Mouse (Mus musculus): Measurements from ENCODE around the gene Gm49380.

Gm49380 gene

DNA sequence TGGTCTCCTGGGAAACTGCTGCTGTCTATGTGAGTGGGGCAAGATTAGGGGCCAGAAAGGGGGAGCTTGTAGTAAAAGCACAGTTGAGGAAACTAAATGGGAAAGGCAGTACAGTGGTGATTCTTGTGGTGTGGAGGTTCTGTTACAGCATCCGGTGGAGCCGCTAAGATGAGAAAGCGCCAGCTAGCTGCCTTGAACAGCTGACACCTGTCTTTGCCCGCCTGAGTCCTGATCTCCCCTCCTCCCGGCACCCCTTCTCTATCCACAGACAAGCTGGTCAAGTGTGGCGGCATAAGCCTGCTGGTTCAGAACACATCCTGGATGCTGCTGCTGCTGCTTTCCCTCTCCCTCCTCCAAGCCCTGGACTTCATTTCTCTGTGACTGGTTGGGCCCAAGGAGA lies 66.2 kb downstream of the Gm49380 start:
- DNase-seq (ENCODE audit: low spot score): no peak

DNA sequence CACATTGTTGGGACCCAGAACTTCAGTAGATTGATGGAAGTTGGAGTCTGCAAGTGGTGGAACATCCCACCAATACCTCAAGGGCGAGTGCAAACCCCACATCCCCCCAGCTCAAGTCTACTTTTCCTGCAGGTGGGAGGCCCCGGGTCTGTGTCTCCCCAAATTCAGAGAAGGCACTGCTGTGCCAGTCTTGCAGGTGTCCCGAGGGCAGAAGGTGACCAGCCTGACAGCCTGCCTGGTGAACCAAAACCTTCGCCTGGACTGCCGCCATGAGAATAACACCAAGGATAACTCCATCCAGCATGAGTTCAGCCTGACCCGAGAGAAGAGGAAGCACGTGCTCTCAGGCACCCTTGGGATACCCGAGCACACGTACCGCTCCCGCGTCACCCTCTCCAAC lies 66.9 kb downstream of the Gm49380 start:
- no peak for DNase-seq (ENCODE audit: low spot score)

DNA sequence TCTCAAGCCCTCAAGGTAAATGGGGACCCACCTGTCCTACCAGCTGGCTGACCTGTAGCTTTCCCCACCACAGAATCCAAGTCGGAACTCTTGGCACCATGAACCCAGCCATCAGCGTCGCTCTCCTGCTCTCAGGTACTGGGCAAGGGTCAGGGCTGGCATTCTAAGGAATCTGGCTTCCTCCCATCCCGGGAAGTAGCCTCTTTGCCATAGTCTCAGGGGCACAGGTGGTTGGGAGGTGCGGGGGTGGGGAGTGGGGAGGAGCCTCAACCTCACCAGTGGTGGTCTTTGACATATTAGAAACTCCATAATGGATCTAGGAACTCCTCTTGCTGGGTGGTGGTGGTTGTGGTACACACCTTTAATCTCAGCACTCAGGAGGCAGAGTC lies 67.4 kb downstream of the Gm49380 start:
- DNase-seq (ENCODE audit: low spot score): no peak

DNA sequence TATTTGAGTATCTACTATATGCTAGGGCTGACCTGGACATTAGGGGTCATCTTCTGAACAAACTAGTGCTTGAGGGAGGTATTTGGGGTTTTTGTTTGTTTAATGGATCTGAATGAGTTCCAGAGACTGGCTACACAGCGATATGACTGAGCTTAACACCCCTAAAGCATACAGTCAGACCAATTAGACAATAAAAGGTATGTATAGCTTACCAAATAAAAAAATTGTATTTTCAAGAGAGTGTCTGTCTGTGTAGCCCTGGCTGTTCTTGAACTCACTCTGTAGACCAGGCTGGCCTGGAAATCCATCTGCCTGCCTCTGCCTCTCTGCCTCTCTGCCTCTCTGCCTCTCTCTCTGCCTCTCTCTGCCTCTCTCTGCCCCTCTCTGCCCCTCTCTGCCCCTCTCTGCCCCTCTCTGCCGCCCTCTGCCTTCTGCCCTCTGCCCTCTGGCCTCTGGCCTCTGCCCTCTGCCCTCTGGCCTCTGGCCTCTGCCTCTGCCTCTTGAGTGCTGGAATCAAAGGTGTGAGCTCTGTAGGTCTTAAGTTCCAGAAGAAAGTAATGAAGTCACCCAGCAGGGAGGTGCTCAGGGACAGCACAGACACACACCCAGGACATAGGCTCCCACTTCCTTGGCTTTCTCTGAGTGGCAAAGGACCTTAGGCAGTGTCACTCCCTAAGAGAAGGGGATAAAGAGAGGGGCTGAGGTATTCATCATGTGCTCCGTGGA lies 68.0 kb downstream of the Gm49380 start:
- DNase-seq (ENCODE audit: low spot score): no peak

DNA sequence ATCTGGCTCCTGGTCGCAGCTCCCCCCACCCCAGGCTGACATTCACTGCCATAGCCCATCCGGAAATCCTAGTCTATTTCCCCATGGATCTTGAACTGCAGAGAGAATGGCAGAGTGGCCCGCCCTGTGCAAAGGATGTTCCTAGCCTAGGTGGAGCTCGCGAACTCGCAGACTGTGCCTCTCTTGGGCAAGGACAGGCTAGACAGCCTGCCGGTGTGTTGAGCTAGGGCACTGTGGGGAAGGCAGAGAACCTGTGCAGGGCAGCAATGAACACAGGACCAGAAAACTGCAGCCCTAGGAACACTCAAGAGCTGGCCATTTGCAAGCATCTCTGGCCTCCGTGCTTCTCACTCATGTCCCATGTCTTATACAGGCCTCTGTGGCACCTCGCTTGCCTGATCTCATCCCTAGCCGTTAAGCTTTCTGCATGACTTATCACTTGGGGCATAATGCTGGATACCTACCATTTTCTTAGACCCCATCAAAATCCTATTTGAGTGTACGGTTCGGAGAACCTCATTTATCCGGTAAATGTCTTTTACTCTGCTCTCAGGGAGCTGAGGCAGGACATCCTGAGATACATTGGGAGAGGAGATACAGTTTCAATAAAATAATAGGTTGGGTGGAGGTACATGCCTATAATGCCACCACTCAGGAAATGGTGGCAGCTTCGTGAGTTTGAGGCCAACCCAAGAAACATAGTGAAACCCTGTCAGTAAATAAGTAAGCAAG lies 68.7 kb downstream of the Gm49380 start:
- no peak for DNase-seq (ENCODE audit: low spot score)

DNA sequence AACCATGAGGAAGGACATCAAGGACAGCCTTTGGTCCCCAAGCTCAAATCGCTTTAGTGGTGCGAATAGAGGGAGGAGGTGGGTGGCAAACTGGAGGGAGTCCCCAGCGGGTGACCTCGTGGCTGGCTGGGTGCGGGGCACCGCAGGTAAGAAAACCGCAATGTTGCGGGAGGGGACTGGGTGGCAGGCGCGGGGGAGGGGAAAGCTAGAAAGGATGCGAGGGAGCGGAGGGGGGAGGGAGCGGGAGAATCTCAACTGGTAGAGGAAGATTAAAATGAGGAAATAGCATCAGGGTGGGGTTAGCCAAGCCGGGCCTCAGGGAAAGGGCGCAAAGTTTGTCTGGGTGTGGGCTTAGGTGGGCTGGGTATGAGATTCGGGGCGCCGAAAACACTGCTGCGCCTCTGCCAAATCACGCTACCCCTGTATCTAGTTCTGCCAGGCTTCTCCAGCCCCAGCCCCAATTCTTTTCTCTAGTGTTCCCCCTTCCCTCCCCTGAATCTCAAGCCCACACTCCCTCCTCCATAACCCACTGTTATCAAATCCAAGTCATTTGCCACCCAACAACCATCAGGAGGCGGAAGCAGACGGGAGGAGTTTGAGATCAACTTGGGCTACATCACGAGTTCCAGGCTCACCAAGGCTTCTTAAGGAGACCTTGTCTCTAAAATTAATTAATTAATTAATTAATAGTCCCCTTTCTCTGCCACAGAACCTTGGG lies 69.4 kb downstream of the Gm49380 start:
- no peak for DNase-seq (ENCODE audit: low spot score)

DNA sequence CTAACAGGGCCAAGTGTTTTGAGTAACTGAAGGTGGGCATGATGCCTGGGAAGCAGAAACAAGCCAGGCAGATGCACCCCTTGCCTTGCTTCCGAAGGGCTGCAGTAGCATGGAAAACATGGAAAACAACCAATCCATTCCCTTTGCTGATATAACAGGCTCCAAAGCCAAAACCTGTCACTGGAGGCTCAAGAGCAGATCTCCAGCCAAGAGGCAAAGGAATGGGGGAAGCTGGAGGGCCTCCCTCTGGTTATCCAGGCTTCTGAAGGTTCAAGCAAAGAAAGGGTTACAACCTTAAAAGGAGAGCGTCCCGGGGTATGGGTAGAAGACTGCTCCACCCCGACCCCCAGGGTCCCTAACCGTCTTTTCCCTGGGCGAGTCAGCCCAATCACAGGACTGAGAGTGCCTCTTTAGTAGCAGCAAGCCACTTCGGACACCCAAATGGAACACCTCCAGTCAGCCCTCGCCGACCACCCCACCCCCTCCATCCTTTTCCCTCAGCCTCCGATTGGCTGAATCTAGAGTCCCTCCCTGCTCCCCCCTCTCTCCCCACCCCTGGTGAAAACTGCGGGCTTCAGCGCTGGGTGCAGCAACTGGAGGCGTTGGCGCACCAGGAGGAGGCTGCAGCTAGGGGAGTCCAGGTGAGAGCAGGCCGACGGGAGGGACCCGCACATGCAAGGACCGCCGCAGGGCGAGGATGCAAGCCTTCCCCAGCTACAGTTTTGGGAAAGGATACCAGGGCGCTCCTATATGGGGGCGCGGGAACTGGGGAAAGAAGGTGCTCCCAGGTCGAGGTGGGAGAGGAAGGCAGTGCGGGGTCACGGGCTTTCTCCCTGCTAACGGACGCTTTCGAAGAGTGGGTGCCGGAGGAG lies 70.2 kb downstream of the Gm49380 start, which contains the start of gene Thy1:
Gene Thy1, plus strand, starts transcription at position 549 of the 872 bp plus-strand sequence.
- no peak for DNase-seq (ENCODE audit: low spot score)

DNA sequence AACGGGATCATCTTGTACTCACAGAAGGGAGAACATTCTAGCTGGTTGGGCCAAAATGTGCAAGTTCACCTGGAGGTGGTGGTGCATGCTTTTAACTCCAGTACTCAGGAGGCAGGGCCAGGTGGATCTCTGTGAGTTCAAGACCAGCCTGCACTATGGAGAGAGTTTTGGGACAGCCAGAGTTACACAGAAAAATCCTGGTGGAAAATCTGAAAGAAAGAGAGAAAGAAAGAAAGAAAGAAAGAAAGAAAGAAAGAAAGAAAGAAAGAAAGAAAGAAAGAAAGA lies 71.0 kb downstream of the Gm49380 start:
- no peak for DNase-seq (ENCODE audit: low spot score)

DNA sequence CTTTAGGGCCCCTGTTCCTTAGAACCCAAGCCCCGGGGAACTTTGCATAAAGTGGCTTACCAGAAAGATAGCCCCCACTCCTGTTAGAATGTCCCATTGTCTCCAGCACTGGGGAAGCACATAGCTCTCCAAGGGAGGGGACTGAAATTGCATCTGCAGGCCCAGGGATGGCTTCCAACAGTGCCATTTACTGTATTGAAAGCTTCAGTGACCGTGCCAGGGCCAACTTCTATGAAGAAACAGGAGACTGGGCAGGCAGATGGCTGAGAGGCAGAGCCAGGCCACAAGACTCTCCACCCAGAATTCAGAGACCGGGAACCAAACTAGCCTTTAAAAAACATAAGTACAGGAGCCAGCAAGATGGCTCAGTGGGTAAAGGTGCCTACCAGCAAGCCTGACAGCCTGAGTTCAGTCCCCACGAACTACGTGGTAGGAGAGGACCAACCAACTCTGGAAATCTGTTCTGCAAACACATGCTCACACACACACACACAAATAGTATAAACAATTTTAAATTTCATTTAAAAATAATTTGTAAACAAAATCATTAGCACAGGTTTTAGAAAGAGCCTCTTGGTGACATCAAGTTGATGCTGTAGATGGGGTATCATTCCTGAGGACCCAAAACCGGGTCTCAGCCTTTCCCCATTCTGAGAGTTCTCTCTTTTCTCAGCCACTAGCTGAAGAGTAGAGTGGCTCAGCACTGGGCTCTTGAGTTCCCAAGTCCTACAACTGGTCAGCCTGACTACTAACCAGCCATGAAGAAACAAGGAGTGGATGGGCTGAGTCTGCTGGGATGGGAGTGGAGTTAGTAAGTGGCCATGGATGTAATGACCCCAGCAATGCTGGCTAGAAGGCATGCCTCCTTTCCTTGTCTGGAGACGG lies 71.5 kb downstream of the Gm49380 start:
- DNase-seq (ENCODE audit: low spot score): no peak

DNA sequence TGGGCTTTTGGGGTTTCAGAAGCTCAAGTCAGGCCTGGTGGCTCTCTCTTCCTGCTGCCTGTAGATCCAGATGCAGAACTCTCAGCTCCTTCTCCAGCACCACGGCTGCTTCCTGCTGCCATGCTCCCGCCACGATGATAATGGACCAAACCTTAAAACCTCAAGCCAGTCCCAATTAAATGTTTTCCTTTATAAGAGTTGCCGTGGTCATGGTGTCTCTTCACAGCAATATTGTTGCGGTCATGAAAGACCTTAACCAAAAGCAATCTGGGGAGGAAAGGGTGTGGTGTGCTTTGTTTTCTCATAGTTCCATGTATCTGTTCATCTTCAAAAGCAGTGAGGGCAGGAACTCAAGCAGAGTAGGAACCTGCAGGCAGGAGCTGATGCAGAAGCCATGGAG lies 76.2 kb downstream of the Gm49380 start:
- no peak for DNase-seq (ENCODE audit: low spot score)

DNA sequence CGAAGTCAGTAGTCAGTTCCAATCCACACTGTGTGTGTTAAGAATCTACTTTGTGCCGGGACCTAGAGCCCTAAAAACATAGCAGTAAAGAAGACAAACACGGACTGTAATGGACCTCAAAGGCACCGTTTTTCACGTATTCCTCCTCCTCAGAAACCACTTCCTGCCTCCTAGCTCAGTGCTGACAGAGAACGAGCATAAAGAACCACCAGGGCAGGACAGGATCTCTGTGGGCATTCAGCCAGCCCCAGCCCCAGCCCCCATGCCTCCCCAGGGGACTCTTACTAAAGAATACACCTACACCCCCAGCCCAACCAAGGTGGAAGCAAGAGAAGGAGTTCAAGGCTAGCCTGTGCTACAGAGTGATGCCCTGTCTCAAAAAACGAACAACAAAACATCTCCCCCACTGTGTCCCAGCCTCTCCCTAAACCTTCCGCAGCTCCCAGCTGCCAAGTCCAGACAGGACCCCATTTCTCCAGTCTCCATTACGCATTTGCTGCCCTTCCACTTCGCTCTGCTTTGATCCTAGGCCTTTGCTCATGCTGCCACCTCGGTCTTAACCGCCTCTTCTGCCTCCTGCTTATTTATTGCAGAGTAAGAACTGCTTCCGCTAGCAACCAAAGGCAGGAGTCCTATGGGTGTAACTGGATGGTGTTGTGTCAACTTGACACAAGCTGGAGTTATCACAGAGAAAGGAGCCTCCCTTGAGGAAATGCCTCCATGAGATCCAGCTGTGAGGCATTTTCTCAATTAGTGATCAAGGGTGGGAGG lies 79.2 kb downstream of the Gm49380 start:
- DNase-seq (ENCODE audit: low spot score): no peak

DNA sequence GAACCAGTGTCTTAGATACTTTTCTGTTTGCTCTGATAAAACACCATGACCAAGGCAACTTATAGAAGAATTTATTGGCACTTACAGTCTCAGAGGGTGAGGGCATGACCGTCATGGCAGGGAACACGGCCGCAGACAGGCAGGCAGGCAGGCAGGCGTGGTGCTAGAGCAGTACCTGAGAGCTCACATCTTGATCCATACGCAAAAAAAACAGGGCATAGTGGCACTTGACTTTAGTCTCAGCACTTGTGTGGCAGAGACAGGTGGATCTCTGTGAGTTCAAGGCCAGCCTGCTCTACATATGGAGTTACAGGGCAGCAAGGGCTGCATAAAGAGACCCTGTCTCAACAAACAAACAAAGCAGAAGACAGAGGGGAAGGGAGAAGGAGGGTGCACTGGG lies 80.0 kb downstream of the Gm49380 start:
- DNase-seq (ENCODE audit: low spot score): no peak

DNA sequence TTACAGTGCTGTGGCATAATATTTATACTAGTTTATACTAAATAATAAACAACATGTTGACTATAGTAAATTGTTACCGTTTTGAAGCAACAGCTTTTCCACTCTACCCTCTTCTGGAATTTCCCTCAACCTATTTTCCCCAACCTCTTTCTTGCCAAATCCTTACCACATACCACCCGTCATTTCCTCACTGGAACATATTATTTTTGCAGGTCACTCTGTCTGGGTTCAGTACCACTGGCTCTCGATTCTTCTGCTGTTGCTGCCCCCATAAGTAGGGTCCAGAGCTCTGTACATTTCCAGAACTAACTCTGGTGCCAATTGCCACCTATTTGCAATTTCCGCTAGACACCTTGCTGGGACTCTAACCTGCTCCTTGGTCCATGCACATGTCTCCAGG lies 81.4 kb downstream of the Gm49380 start:
- DNase-seq (ENCODE audit: low spot score): no peak

DNA sequence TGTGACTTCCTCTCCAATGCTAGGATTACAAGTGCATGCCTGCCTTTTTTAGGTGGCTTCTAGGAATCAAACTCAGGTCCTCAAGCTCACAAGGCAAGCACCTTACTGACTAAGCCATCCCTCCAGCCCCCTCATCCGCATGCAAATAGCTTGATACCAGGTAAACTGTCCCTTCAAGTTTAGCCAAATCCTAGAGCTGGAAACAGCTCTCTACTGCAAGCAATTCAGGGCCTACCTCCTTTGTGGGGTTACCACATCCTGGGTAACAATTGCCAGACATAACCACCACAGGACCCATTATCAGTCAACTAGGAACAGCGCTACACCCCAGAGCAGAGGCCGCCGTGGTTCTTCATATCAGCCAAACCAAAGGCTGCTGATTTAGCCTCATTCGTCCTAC lies 82.2 kb downstream of the Gm49380 start:
- no peak for DNase-seq (ENCODE audit: low spot score)

DNA sequence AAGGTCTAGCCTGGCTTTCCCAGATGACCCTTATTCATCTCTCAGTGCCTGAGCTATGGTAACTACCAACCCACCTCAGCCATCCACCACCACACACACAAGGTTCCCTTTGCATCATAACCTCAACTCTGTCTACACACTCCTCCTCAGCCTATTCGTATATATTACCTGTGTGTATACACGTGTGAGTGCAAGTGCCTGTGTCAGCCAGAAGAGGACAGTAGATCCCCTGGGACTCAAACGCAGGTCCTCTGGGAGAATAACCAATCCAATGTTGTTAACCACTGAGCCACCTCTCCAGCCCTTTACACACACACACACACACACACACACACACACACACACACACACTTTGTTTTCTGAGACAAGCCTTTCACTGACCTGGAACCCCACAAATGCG lies 82.7 kb downstream of the Gm49380 start:
- DNase-seq (ENCODE audit: low spot score): no peak

DNA sequence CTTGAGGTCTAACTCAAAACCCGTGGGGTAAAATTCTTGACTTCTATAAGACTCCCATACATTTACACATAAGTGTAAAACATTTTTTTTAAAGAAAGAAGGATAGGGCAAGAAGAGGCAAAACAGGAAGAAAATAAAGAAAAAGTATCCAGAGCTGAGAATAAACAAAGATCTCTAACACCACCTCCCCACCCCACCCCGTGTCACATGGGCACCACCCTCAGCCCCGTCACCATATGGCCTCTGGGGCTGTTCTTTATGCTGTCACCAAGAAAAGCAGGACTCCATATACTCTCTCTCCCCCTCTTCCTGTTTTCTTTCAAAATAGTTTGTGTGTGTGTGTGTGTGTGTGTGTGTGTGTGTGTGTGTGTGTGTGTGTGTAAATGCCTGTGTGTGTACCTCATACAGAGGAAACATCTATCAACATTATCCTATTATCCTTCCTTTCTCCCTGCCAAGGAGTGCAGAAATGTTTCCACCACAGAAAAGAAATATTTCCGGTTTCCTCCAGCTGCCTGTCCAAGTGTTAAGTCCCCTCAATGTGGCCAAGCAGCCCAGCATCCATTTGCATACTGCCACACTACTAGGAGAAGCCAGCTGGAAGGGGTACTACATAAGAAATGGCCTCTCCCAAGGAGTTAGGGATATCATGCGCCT lies 83.6 kb downstream of the Gm49380 start:
- DNase-seq (ENCODE audit: low spot score): no peak

DNA sequence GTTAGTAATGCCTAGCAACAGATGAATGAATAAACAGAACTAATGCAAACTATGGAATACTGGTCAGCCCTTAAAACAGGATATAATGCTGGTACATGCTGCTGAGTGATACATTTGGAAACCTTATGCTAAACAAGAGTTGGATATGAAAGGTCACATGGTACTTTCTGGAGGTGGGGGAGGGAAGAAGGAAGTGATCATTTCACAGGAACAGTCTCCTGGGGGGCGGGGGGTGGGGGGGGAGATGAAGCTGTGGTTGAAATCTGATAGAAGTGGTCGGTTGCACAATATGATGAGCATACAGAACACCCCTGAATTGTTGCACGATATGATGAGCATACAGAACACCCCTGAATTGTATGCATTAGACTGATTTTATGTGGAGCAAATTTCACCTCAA lies 89.2 kb downstream of the Gm49380 start:
- no peak for DNase-seq (ENCODE audit: low spot score)

DNA sequence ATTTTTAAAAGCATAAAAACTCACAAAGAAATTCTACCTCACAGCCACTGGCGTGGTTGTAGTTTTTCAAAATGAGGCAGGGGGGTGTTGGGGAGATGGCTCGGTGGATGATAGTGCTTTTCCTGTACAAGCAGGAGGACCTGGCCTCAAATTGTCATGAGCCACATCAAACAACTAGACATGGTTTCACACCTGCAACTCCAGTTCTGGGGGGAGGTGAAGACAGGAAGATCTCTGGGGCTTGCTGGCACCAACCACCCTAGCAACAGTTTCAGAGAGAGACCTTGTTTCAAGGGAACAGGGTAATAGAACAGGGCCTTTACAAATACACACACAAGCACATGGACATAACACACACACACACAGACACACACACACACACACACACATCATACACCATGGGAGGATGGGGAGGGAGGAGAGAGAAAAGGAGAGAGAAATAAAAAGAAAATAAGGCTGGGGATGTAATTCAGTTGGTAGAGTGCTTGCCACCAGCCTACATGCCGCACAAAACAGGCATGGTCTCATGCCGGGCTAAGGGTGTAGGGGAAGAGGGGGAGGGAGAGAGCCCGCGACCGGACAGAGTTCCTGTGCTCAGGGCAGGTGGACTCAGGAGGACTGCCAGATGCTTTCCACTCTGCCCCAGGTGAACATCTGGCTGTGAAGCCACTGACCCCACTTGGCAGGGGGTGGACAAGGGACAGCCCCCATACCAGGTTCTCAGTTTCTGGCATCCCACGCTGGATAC lies 91.0 kb downstream of the Gm49380 start:
- DNase-seq (ENCODE audit: low spot score): no peak

DNA sequence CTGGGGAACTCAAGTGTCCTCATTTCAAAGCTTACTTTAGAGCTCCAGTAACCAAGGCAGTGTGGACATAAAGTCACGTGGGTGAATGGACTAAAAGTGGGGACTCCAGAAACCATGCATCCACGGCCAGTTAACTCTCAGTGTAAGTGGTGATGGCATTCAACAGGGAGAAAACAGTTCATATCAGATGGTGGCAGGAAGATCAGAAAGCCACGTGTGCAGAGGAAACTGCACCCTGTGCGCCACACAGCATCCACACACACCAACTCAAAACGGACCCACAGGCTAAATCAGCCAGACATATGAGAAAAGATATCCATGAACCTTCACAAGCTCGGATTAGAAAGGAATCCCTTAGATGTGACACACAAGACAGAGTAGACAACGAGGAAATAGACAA lies 93.3 kb downstream of the Gm49380 start:
- DNase-seq (ENCODE audit: low spot score): no peak
